Mouse (Mus musculus) embryonic facial prominence, embryonic 14.5 days (tissue): Measurements from ENCODE around the gene Hist1h2ad. TPM values are rescaled to one million over a fixed set of nuclear protein-coding genes. Genes with fewer than 3 reads are reported as not detected.
A peak's percentile ranks its signal among the peaks of the same experiment; 100 is the strongest.

ENCODE experiments used
- ATAC-seq: fragments of 200-750 bp; cut with Nextera tagmentation; 2 replicates; pipeline ENCODE4 v1.8.0; 2017; ENCODE audit warnings: low read depth, moderate number of reproducible peaks, moderate TSS enrichment
- DNase-seq: peaks from one replicate; pipeline ENCODE4 v3.0.0-alpha.2; 2015; ENCODE audit warnings: low spot score
- H3K27ac ChIP-seq: fragments of 300-500 bp; sonication (generic); replicated peaks from 2 replicates; pipeline ENCODE4 v1.5.1; 2014; ENCODE audit warnings: low read depth, mild to moderate bottlenecking, low read length, moderate library complexity
- H3K27me3 ChIP-seq: fragments of 300-500 bp; sonication (generic); replicated peaks from 2 replicates; pipeline ENCODE4 v1.6.1; 2014; ENCODE audit warnings: low read length; ENCODE audit not compliant: control insufficient read depth, insufficient read depth
- H3K36me3 ChIP-seq: fragments of 300-500 bp; sonication (generic); 2 replicates; pipeline ENCODE4 v1.6.1; 2014; ENCODE audit warnings: low read length, mixed read lengths; ENCODE audit not compliant: control insufficient read depth, insufficient read depth
- H3K4me1 ChIP-seq: fragments of 300-500 bp; sonication (generic); 2 replicates; pipeline ENCODE4 v1.6.1; 2014; ENCODE audit warnings: antibody characterized with exemption, low read length; ENCODE audit not compliant: control insufficient read depth, insufficient read depth
- H3K4me2 ChIP-seq: fragments of 300-500 bp; sonication (generic); 2 replicates; pipeline ENCODE4 v1.6.1; 2014; ENCODE audit warnings: low read depth, mild to moderate bottlenecking, low read length, moderate library complexity, mixed read lengths
- H3K4me3 ChIP-seq: fragments of 300-500 bp; sonication (generic); 2 replicates; pipeline ENCODE4 v1.5.1; 2014; ENCODE audit warnings: low read depth, mild to moderate bottlenecking, low read length
- H3K9ac ChIP-seq: fragments of 300-500 bp; sonication (generic); 2 replicates; pipeline ENCODE4 v1.6.1; 2014; ENCODE audit warnings: low read depth, mild to moderate bottlenecking, low read length, moderate library complexity, mixed read lengths
- H3K9me3 ChIP-seq: fragments of 300-500 bp; sonication (generic); 2 replicates; pipeline ENCODE4 v1.6.1; 2016; ENCODE audit warnings: low read length; ENCODE audit not compliant: control insufficient read depth
- WGBS: fragments of 180-500 bp; shearing (Covaris S2); extraction: QIAGEN DNeasy Blood & Tissue Kit; methylation state at CpG from one replicate; pipeline ENCODE4 v1.1.7; 2014; 5-methylcytosine and 5-hydroxymethylcytosine counted together
- polyA plus RNA-seq: library from polyadenylated mRNA; unstranded; fragments of >200 nt; fragmentation: Nextera tagmentation; extraction: Ambion mirVana; gene quantifications from 2 replicates; pipeline ENCODE4 v1.2.1, GENCODE M21; 2014

The Hist1h2ad gene
- polyA plus RNA-seq, 1 experiment from 2014 or later: 1.6 TPM

DNA sequence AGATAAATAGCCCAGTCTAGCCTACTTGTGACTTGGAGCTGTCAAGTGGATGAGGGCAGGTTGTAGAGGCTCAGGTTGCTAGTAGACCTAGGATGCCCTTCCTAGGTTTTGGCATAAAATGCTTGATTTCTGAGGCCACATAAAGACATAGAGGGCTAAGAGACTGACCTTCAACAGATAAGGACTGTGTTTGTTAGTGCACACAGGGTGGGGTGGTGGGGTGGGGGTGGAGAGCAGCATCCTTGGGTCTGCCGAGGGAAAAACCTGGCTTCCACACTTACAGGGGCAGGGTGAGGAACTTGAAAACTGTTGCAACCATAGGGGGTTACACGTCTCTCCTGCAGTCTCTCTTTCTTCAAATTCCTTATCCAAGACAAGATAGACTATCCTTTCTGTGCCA lies 21.0 kb downstream of the Hist1h2ad start:
- H3K9ac ChIP-seq: no peak overlapping the region
- no peak for ATAC-seq
- no peak overlapping the region for H3K4me3 ChIP-seq
- no peaks in the 10 kb centered on the region for H3K27me3 ChIP-seq
- no peak overlapping the region for H3K4me2 ChIP-seq
- no peak overlapping the region for H3K27ac ChIP-seq
- DNase-seq: no peak
- H3K9me3 ChIP-seq: no peaks in the 10 kb centered on the region
- no peaks in the 10 kb centered on the region for H3K4me1 ChIP-seq
- WGBS: 79% methylated on average over 2 of the region's 2 CpGs
- no peaks in the 10 kb centered on the region for H3K36me3 ChIP-seq

DNA sequence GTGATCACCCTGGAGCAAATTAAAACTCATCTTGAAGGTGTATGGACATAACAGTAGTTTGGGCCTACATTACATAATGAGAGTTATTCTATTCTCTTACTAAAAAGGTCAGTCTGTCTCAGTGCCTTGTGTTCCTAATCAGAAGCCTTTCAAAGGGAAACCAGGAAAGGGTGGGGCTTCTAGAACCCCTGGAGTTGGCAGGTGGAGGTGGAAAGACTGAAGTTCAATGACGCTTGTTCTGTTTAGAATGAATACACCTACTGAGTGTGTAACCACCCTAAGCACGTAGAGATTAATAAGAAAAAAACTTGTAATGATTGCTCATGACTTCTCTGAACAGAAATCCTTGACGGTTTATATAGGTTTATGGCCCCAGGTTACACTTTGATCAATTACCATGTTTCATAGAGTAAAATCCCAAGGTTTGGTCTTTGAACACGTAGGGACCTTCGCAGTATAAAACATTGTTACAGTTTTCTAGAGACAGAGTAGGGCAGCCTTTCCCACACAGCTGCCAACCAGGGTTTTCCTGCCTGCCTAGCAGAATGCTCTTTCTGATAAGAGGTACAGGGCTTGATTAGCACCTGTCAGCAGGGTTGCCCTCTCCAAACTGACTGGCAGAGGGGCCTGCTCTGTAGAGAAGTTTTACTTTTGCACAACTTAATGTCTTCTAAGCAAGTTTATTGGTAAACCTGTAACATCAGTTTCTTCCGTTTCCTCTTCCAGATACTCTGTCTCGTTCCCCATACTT lies 21.6 kb downstream of the Hist1h2ad start:
- Histone ChIP-seq H3K4me1 (no peaks in the 10 kb centered on the region), H3K9me3 (no peaks in the 10 kb centered on the region), H3K4me3 (no peak overlapping the region), H3K27ac (no peak overlapping the region), H3K27me3 (no peaks in the 10 kb centered on the region), H3K9ac (no peak overlapping the region), H3K4me2 (no peak overlapping the region), H3K36me3 (no peaks in the 10 kb centered on the region)
- DNase-seq: no peak
- no peak for ATAC-seq
- 78% methylated on average over 7 of the region's 7 CpGs for WGBS

GRCm38 (mm10) chr13:23597957-23598356 lies 23.8 kb downstream of the Hist1h2ad start:
- no peaks in the 10 kb centered on the region for H3K9me3 ChIP-seq
- no peaks in the 10 kb centered on the region for H3K4me1 ChIP-seq
- DNase-seq: peak; percentile 82
- H3K36me3 ChIP-seq: no peaks in the 10 kb centered on the region
- WGBS: 6% methylated on average over 9 of the region's 9 CpGs
- H3K27me3 ChIP-seq: no peaks in the 10 kb centered on the region
- H3K4me3 ChIP-seq: no peak overlapping the region
- no peak overlapping the region for H3K27ac ChIP-seq
- no peak for ATAC-seq
- H3K4me2 ChIP-seq: no peak overlapping the region
- no peak overlapping the region for H3K9ac ChIP-seq

DNA sequence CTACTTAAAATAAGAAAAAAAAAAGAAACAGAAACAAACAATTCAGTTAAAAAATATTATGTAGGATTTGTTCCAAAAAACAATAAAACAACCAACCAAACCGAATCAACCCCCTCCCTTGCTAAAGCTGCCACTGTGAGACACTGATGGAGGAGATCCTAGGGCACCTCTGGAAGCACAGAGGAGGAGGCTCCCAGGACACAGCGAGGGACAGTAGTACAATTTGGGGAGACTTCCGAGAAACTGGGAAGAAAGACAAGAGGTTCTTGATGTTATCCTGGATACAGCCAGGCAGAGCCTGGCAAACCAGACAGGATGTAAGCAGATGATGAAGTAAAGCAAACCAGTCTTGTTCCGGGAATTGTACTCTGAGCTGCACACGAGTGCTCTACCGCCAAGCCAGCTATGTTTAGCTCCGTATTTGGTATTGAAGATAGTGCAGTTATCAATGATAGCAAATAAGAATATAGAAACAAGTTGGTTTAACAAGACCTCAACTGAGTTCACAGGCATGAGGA lies 29.1 kb downstream of the Hist1h2ad start:
- Histone ChIP-seq H3K36me3 (no peaks in the 10 kb centered on the region), H3K9ac (no peak overlapping the region), H3K4me1 (no peaks in the 10 kb centered on the region), H3K4me2 (no peak overlapping the region), H3K9me3 (no peaks in the 10 kb centered on the region), H3K27me3 (no peaks in the 10 kb centered on the region), H3K4me3 (no peak overlapping the region), H3K27ac (no peak overlapping the region)
- no peak for DNase-seq
- WGBS: 82% methylated on average over 7 of the region's 7 CpGs
- ATAC-seq: no peak

GRCm38 (mm10) chr13:23604452-23604851 lies 30.3 kb downstream of the Hist1h2ad start:
- no peaks in the 10 kb centered on the region for H3K9me3 ChIP-seq
- WGBS: 88% methylated on average over 3 of the region's 3 CpGs
- ATAC-seq: no peak

GRCm38 (mm10) chr13:23605052-23605451 lies 30.9 kb downstream of the Hist1h2ad start:
- Histone ChIP-seq H3K27ac (no peak overlapping the region), H3K4me1 (no peaks in the 10 kb centered on the region), H3K4me3 (no peak overlapping the region), H3K36me3 (no peaks in the 10 kb centered on the region), H3K27me3 (no peaks in the 10 kb centered on the region), H3K9me3 (no peaks in the 10 kb centered on the region), H3K9ac (no peak overlapping the region), H3K4me2 (no peak overlapping the region)
- 86% methylated on average over 3 of the region's 3 CpGs for WGBS
- ATAC-seq: no peak
- DNase-seq: no peak

More at GRCm38 (mm10) chr13:23604452-23604851, 30.3 kb downstream of the Hist1h2ad start:
- H3K27ac ChIP-seq: no peak overlapping the region
- H3K4me1 ChIP-seq: no peaks in the 10 kb centered on the region
- H3K4me3 ChIP-seq: no peak overlapping the region
- no peaks in the 10 kb centered on the region for H3K27me3 ChIP-seq
- no peak overlapping the region for H3K9ac ChIP-seq
- no peak overlapping the region for H3K4me2 ChIP-seq
- no peaks in the 10 kb centered on the region for H3K36me3 ChIP-seq
- DNase-seq: no peak

DNA sequence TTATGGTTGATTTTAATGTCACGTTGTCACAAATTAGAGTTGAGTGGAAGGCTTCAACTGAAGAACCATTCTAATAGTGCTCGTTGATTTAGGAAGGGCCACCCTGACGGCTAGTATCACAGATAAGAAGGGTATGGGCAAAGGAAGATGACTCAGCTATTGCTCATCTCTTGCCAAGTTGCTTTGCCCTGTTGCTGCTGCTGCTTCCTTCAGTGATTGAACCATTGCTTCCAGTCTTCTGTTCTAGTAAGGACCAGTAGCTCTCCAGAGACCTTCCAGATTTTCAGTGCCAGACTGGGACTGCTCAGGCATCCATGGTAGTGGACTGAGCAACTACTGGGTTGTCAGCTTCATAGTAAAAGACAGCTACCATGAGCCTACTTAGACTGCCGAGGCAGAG lies 35.0 kb downstream of the Hist1h2ad start:
- Histone ChIP-seq H3K4me3 (no peak overlapping the region), H3K36me3 (no peaks in the 10 kb centered on the region), H3K4me2 (no peak overlapping the region), H3K27me3 (no peaks in the 10 kb centered on the region), H3K27ac (no peak overlapping the region), H3K9me3 (no peaks in the 10 kb centered on the region), H3K4me1 (no peaks in the 10 kb centered on the region), H3K9ac (no peak overlapping the region)
- no peak for DNase-seq
- no peak for ATAC-seq
- 89% methylated on average over 4 of the region's 4 CpGs for WGBS

DNA sequence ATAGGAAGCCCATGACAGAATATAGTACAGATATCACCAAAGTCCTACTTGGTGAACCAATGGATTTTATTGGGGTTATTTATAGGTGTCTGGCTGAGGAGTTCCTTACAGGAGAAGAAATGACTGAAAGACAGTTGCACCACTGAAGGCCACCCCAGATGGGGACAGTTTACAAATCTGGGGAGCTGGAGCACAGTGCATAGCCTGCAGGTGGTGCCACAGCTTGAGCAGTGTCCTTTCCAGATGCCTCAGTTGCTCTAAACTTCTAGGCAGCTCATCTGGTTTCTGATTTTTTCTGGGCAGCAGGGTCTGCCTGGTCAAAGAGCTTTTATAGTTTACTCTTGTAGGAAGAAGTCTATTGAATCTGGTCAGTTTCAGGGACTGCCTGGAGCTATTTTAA lies 35.7 kb downstream of the Hist1h2ad start:
- ATAC-seq (no peak), DNase-seq (no peak)
- Histone ChIP-seq H3K27me3 (no peaks in the 10 kb centered on the region), H3K27ac (no peak overlapping the region), H3K36me3 (no peaks in the 10 kb centered on the region), H3K4me1 (no peaks in the 10 kb centered on the region), H3K4me3 (no peak overlapping the region), H3K9me3 (no peaks in the 10 kb centered on the region), H3K9ac (no peak overlapping the region), H3K4me2 (no peak overlapping the region)

DNA sequence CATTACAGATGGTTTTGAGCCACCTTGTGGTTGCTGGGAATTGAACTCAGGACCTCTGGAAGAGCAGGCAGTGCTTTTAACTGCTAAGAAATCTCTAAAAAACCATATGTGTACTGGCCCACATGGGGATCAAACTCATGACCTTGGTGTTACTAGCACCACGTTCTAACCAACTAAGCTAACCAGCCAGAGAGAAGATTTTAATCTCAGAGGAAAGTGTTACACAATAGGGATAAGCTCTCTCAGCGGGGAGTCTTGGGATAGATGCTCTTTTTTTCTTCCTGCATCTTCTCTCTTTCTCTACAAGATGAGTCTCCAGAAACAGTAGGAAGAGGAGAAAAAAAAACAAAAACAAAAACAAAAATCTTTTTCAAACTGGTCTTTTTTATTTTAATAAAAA lies 36.2 kb downstream of the Hist1h2ad start:
- Histone ChIP-seq H3K27ac (no peak overlapping the region), H3K9ac (no peak overlapping the region), H3K9me3 (no peaks in the 10 kb centered on the region), H3K4me2 (no peak overlapping the region), H3K27me3 (no peaks in the 10 kb centered on the region), H3K4me1 (no peaks in the 10 kb centered on the region), H3K36me3 (no peaks in the 10 kb centered on the region), H3K4me3 (no peak overlapping the region)
- WGBS: 71% methylated on average over 2 of the region's 2 CpGs
- DNase-seq (no peak), ATAC-seq (no peak)
